Mouse (Mus musculus): ENCODE measurements at regions not wholly inside any gene's neighbourhood (a gene's known extent, or its start where the extent isn't known, plus 50 kb on each side); places are given as distances from the start of the nearest gene placed in this dataset.

- no peak for DNase-seq (ENCODE audit: low read depth, low spot score)
These were observed 116.5 kb downstream of the Dact1 start for GRCm38 (mm10) chr12:71426023-71426719.

GRCm38 (mm10) chr12:71427974-71428373, 118.3 kb downstream of the Dact1 start:
- DNase-seq (ENCODE audit: low read depth, low spot score) = no peak
- 39% methylated on average over 2 of the region's 2 CpGs for WGBS

More at GRCm38 (mm10) chr12:71426023-71426719, 116.5 kb downstream of the Dact1 start:
- WGBS = 67% methylated on average over 10 of the region's 10 CpGs

DNA sequence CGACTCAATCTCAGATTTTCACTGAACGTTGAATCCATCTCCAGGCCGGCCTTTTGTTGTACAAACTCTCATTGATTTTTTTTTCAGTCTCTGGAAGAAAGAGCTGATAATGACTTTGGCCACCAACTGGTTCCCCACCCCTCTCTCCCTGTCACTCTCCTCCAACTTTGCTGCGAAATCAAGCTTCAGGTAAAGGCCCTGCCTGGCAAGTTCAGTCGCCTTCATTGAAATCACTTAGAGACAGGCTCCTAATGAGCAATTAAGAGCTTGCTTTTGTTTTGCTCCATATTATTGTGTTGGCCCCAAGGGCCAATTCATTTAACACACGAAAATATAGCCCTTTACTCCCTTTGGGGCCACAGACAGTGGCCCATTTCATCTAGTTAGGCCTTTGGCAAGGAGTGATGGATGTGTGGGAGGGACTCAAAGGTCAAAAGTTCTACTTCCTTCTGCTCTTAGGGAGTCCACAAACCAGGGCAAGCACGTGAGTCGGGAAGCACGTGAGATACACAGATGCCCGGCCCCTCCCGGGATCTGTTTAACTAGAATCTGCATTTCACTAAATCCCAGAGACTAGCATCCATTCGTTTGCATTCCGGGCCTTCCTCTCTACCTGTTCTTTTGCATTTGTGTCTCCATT, 120.0 kb downstream of the Dact1 start:
- 55% methylated on average over 13 of the region's 13 CpGs for WGBS
- no peak for DNase-seq (ENCODE audit: low read depth, low spot score)

DNA sequence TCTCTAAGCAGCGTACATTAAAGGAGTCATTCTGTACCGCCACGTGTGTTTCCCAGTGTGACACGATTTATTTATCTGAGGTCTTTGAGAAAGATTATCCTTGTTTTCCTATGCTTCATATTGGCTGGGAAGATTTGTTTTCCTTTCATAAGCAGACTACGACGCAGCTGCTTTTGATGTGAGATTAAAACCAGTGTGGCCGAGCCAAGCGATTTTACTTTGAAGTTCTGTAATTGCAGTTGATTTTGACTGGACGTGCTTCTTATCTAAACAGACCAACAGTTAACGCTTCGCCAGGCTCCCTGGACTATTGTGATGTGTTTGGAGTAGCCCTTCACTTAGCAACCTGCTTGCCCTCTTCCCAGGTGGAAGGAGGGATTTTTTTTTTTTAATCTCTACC, 120.6 kb downstream of the Dact1 start:
- 29% methylated on average over 11 of the region's 11 CpGs for WGBS
- no peak for DNase-seq (ENCODE audit: low read depth, low spot score)

- no peak for DNase-seq (ENCODE audit: low read depth, low spot score)
- WGBS = 40% methylated on average over 8 of the region's 8 CpGs
These were observed 121.4 kb downstream of the Dact1 start for GRCm38 (mm10) chr12:71431116-71431515.

GRCm38 (mm10) chr12:71433549-71434200, 124.0 kb downstream of the Dact1 start:
- 68% methylated on average over 9 of the region's 9 CpGs for WGBS
- DNase-seq (ENCODE audit: low read depth, low spot score) = no peak

- DNase-seq (ENCODE audit: low read depth, low spot score) = no peak
- WGBS = 40% methylated on average over 6 of the region's 6 CpGs
These were observed 128.6 kb downstream of the Dact1 start for GRCm38 (mm10) chr12:71438254-71438653.

GRCm38 (mm10) chr12:71440863-71441262, 131.2 kb downstream of the Dact1 start:
- 82% methylated on average over 3 of the region's 3 CpGs for WGBS
- DNase-seq (ENCODE audit: low read depth, low spot score) = no peak

DNA sequence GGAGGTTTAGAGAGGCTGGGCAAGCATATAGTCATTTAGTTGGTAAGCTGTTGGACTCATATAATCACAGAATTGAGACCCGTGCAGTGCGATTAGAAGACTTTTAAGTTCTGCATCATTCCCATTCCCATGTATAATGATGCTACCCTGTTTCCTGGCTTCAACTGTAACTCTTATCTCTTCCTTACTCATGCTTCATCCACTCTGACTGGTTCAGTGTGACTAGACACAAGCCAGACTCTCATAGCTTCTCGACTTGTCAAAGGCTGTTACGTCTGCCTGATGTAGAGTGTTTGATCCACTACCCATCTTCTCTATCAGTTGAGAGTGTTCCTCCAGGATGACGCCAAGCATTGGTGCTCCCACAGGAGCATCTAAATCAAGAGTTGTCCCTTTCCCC, 131.6 kb downstream of the Dact1 start:
- 90% methylated on average over 5 of the region's 5 CpGs for WGBS
- DNase-seq (ENCODE audit: low read depth, low spot score) = no peak

GRCm38 (mm10) chr12:71446177-71446891, 136.7 kb downstream of the Dact1 start:
- no peak for DNase-seq (ENCODE audit: low read depth, low spot score)
- 55% methylated on average over 8 of the region's 8 CpGs for WGBS

- no peak for DNase-seq (ENCODE audit: low read depth, low spot score)
- 22% methylated on average over 7 of the region's 7 CpGs for WGBS
These were observed 137.2 kb downstream of the Dact1 start for GRCm38 (mm10) chr12:71446892-71447268.

GRCm38 (mm10) chr12:71449032-71449431, 139.3 kb downstream of the Dact1 start:
- WGBS = 55% methylated on average over 3 of the region's 3 CpGs
- DNase-seq (ENCODE audit: low read depth, low spot score) = no peak

GRCm38 (mm10) chr12:71450128-71450527, 140.4 kb downstream of the Dact1 start:
- no peak for DNase-seq (ENCODE audit: low read depth, low spot score)
- WGBS = 62% methylated on average over 4 of the region's 4 CpGs

GRCm38 (mm10) chr12:71450680-71451463, 141.2 kb downstream of the Dact1 start:
- 81% methylated on average over 14 of the region's 14 CpGs for WGBS
- no peak for DNase-seq (ENCODE audit: low read depth, low spot score)

GRCm38 (mm10) chr12:71456900-71457299, 147.2 kb downstream of the Dact1 start:
- no peak for DNase-seq (ENCODE audit: low read depth, low spot score)
- 83% methylated on average over 6 of the region's 6 CpGs for WGBS

DNA sequence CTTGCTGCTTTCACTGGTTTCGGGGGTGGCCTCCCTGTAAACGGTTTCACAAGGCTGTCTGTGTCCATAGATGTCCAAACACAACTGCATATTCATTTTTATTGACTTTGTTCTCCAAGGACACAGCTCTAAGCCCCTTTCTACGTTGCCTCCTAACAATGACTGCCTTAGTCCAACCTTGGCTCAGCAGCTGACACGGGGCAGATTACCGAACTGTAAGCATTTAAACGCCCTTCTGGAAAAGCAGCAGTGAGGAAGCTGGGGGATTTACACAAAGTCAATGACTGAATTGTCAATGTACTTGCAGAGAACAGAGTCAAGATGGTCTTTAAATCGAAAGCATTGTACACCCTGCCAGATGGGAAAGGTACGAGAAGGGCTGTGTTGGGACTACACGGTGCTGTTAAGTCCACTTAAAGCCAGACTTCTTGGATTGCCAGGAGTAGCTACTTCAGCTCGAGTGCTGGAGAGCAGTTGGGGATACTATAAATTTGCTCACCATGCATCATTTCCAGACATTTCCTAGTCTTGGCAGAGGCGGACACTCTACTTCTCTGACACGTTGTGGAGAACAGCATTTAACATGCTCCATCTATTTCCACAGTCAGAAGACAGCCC, 149.0 kb downstream of the Dact1 start:
- no peak for DNase-seq (ENCODE audit: low read depth, low spot score)
- WGBS = 38% methylated on average over 12 of the region's 12 CpGs

- DNase-seq (ENCODE audit: low read depth, low spot score) = no peak
- 79% methylated on average over 6 of the region's 6 CpGs for WGBS
These were observed 151.0 kb downstream of the Dact1 start for GRCm38 (mm10) chr12:71460643-71461042.

DNA sequence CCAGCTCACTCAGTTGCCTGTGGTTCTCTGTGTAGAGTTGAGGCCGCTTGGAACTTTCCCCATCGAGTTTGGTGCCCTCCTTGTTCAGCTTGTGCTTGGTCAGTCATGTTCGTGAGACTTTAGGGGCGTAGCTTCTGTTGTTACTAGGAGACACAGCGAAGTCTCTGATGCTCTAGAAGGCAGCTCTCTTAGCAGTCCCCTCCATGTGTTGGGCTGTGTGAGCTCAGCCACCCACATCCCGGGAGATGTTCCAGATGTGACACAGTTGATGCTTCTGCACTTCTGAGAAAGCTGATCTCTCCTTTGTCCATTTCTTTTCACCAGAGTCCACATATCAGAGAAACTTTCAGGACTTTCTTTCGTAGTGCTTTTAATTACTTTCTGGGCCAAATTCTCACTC, 158.1 kb downstream of the Dact1 start:
- no peak for DNase-seq (ENCODE audit: low read depth, low spot score)
- 77% methylated on average over 7 of the region's 7 CpGs for WGBS

DNA sequence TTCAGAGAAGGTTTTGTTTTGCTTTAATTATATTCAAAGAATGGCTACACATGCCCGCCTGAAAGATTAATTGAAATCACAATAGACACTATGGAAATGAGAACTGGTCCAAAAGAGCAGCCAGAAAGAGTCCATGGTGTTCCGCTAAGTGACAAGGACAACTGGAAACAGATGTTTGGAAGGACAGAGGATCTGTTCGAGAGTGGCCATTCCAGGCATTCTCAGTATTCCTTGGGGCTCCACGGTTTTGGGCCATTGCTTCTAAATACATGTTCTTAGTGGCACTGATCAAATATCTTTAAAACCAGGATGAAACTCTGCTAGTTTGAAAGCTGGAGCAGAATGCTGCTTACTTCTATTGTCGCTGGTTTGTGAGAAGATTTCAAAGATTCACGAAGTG, 158.6 kb downstream of the Dact1 start:
- no peak for DNase-seq (ENCODE audit: low read depth, low spot score)
- 79% methylated on average over 6 of the region's 6 CpGs for WGBS

Data from large intestine, adult 2 months (tissue).